8 mouse cellular contexts compared by ENCODE assay signal in genomic region chr1:37430297-37430840, GRCm38 (mm10). TPM values are rescaled to one million over a fixed set of nuclear protein-coding genes. Genes with fewer than 3 reads are reported as not detected.
DNase-seq lines count a peak whose midpoint lies in the region; ATAC-seq and TF ChIP-seq lines count a peak whose summit lies in the region.

No protein-coding gene starts in this region.

- 1% methylated on average over 40 of the region's 40 CpGs for WGBS in heart, adult 2 months
- WGBS in heart, postnatal 0 days = 2% methylated on average over 40 of the region's 40 CpGs
- WGBS in neural tube, embryonic 15.5 days = 2% methylated on average over 40 of the region's 40 CpGs

- H3K79me2 ChIP-seq in heart, adult 2 months (replicated peaks; ENCODE audit: control insufficient read depth, insufficient read depth, low read length) = 0 out of 2 replicates have a peak, but pooled peaks cover 2% of the 10 kb centered on the region

- no peak for TF ChIP-seq CTCF in heart, adult 2 months (IDR thresholded peaks at IDR 0.05)
- no peak for TF ChIP-seq CTCF in heart, postnatal 0 days (IDR thresholded peaks at IDR 0.05; ENCODE audit: low read depth)

- ATAC-seq in heart, postnatal 0 days (ENCODE audit: insufficient read depth, low read depth) = peak; percentile 25
- peak; percentile 8; the same call in 1 of the 2 replicates for ATAC-seq in neural tube, embryonic 15.5 days (ENCODE audit: low FRiP score)

- H3K36me3 ChIP-seq in heart, adult 2 months (ENCODE audit: control insufficient read depth, insufficient read depth, low read length) = peaks cover 5% of the 10 kb centered on the region
- H3K36me3 ChIP-seq in heart, postnatal 0 days (replicated peaks; ENCODE audit: control insufficient read depth, insufficient read depth, low read length) = peaks cover 57% of the 10 kb centered on the region
- H3K36me3 ChIP-seq in neural tube, embryonic 15.5 days = peaks cover 47% of the 10 kb centered on the region

- peak overlapping the region; percentile 87 for H3K4me3 ChIP-seq in heart, adult 2 months
- H3K4me3 ChIP-seq in heart, postnatal 0 days (ENCODE audit: low read depth, low read length) = peak overlapping the region; percentile 93
- peak overlapping the region; percentile 98 for H3K4me3 ChIP-seq in neural tube, embryonic 15.5 days (replicated peaks)

- no peak for TF ChIP-seq EP300 in heart, adult 2 months (IDR thresholded peaks at IDR 0.05; ENCODE audit: insufficient read depth, low read depth, low read length)
- no peak for TF ChIP-seq EP300 in heart, postnatal 0 days (IDR thresholded peaks at IDR 0.05; ENCODE audit: low read depth)

- peaks cover 10% of the 10 kb centered on the region for H3K4me1 ChIP-seq in heart, adult 2 months (ENCODE audit: control insufficient read depth, insufficient read depth, low read length)
- H3K4me1 ChIP-seq in heart, postnatal 0 days (ENCODE audit: control insufficient read depth, insufficient read depth) = peaks cover 15% of the 10 kb centered on the region
- H3K4me1 ChIP-seq in neural tube, embryonic 15.5 days = peaks cover 40% of the 10 kb centered on the region

- intact Hi-C loops in heart, adult 2 months (cut with DNase I) = no loop called here
- intact Hi-C loops in heart, postnatal 10 days (cut with DNase I) = loop anchor here (5.0 kb wide), 1 partner anchor 432 kb away; no protein-coding TSS in a partner anchor
- intact Hi-C loops in left cerebral cortex, postnatal 4 days (cut with DNase I) = no loop called here
- intact Hi-C loops in left cerebral cortex, postnatal 25 days (cut with DNase I) = no loop called here

- no peaks in the 10 kb centered on the region for H3K27me3 ChIP-seq in heart, adult 2 months (ENCODE audit: control insufficient read depth, insufficient read depth, low read length)
- H3K27me3 ChIP-seq in heart, postnatal 0 days (ENCODE audit: control insufficient read depth, insufficient read depth, low read length) = no peaks in the 10 kb centered on the region
- H3K27me3 ChIP-seq in neural tube, embryonic 15.5 days (replicated peaks) = no peaks in the 10 kb centered on the region

- H3K4me2 ChIP-seq in heart, postnatal 0 days (ENCODE audit: low read depth, low read length) = peak overlapping the region; percentile 86
- H3K4me2 ChIP-seq in neural tube, embryonic 15.5 days = peak overlapping the region; percentile 94

- peak overlapping the region; percentile 88 for H3K27ac ChIP-seq in heart, adult 2 months
- peak overlapping the region; percentile 87 for H3K27ac ChIP-seq in heart, postnatal 0 days (ENCODE audit: low read depth)
- peak overlapping the region; percentile 86 for H3K27ac ChIP-seq in neural tube, embryonic 15.5 days (replicated peaks)

- peak overlapping the region; percentile 94 for H3K9ac ChIP-seq in heart, adult 2 months (ENCODE audit: low read depth, low read length)
- peak overlapping the region; percentile 91 for H3K9ac ChIP-seq in heart, postnatal 0 days (replicated peaks; ENCODE audit: low read depth, low read length)
- peak overlapping the region; percentile 93 for H3K9ac ChIP-seq in neural tube, embryonic 15.5 days (replicated peaks)

- no peak for DNase-seq in heart, adult 2 months
- DNase-seq in heart, postnatal 10 days = no peak
- DNase-seq in MEL-GATA-1-ER (ENCODE audit: extremely low read depth, low read depth) = peak; percentile 20
- DNase-seq in heart, postnatal 0 days (ENCODE audit: low spot score) = no peak
- DNase-seq in liver = peak; percentile 59
- no peak for DNase-seq in left cerebral cortex, postnatal 4 days
- DNase-seq in left cerebral cortex, postnatal 25 days (ENCODE audit: low spot score in 2 of 2) = no peak

- no peak for TF ChIP-seq POLR2A in heart, adult 2 months (IDR thresholded peaks at IDR 0.05; ENCODE audit: insufficient read depth, low read depth, low read length)

- no peaks in the 10 kb centered on the region for H3K9me3 ChIP-seq in heart, postnatal 0 days (replicated peaks; ENCODE audit: control insufficient read depth, low read length)
- H3K9me3 ChIP-seq in neural tube, embryonic 15.5 days (replicated peaks) = no peaks in the 10 kb centered on the region

RNA-seq across cellular contexts. Expression of gene Unc50, which starts 0.4 kb away (rescaled TPM):
- 10 to 100 TPM; 32.0 to 33.6 TPM for total RNA-seq in heart, adult 2 months (2021)
- 25.6 and 58.9 TPM in 2 replicates for polyA plus RNA-seq in heart, adult 2 months (2012; rRNA removed)
- 10 to 100 TPM; 38.5 to 40.5 TPM for total RNA-seq in heart, postnatal 10 days (2021)
- total RNA-seq in heart, postnatal 0 days (2014; rRNA removed; ENCODE audit: low replicate concordance) = 57.6 and 83.8 TPM in 2 replicates
- 78.7 and 83.3 TPM in 2 replicates for polyA plus RNA-seq in heart, postnatal 0 days (2015; fragmentation: Nextera tagmentation; extraction: Ambion mirVana)
- polyA plus RNA-seq in neural tube, embryonic 15.5 days (2015; fragmentation: Nextera tagmentation; extraction: Ambion mirVana) = 118 and 123 TPM in 2 replicates
- 10 to 100 TPM; 46.9 to 51.8 TPM for total RNA-seq in left cerebral cortex, postnatal 4 days (2021)
- total RNA-seq in left cerebral cortex, postnatal 25 days (2021) = 10 to 100 TPM; 57.3 to 63.6 TPM

RNA-seq across cellular contexts. Expression of gene Coa5, which starts 0.5 kb away (rescaled TPM):
- total RNA-seq in heart, adult 2 months (2021) = 100 to 1,000 TPM in 1 of 2 experiments, 10 to 100 TPM in 1; 97.3 to 106 TPM
- polyA plus RNA-seq in heart, adult 2 months (2012; rRNA removed) = 100 and 178 TPM in 2 replicates
- total RNA-seq in heart, postnatal 10 days (2021) = 10 to 100 TPM; 87.8 to 94.6 TPM
- total RNA-seq in heart, postnatal 0 days (2014; rRNA removed; ENCODE audit: low replicate concordance) = 48.9 and 65.0 TPM in 2 replicates
- polyA plus RNA-seq in heart, postnatal 0 days (2015; fragmentation: Nextera tagmentation; extraction: Ambion mirVana) = 55.3 and 60.1 TPM in 2 replicates
- polyA plus RNA-seq in neural tube, embryonic 15.5 days (2015; fragmentation: Nextera tagmentation; extraction: Ambion mirVana) = 59.6 and 62.3 TPM in 2 replicates
- 10 to 100 TPM; 41.0 to 42.0 TPM for total RNA-seq in left cerebral cortex, postnatal 4 days (2021)
- 10 to 100 TPM; 58.0 to 62.3 TPM for total RNA-seq in left cerebral cortex, postnatal 25 days (2021)

Comparison
In these comparisons a context has a peak if more than half of its experiments do, and no peak if none do; other contexts are left out.
1. DNase-seq: peak in MEL-GATA-1-ER (single experiment) and liver (single experiment); none in heart, adult 2 months (0 of 2), heart, postnatal 10 days (0 of 2), heart, postnatal 0 days (single experiment), left cerebral cortex, postnatal 4 days (single experiment) and left cerebral cortex, postnatal 25 days (0 of 2).
2. Peak in every context shown above with its lines, with median percentiles within 50 percentile points of each other: H3K27ac ChIP-seq, H3K4me3 ChIP-seq and H3K9ac ChIP-seq.